Mouse (Mus musculus): Measurements from ENCODE around the gene B3gat1. TPM values are rescaled to one million over a fixed set of nuclear protein-coding genes. Genes with fewer than 3 reads are reported as not detected.

The B3gat1 gene
- polyA plus RNA-seq, 1 experiment: not detected

GRCm38 (mm10) chr9:26748893-26749292, 15.4 kb downstream of the B3gat1 start:
- Histone ChIP-seq H3K79me2 (ENCODE audit: control insufficient read depth, insufficient read depth) (no peaks in the 10 kb centered on the region), H3K27me3 (ENCODE audit: control insufficient read depth, insufficient read depth, insufficient read length) (no peaks in the 10 kb centered on the region), H3K79me3 (ENCODE audit: low read depth) (no peaks in the 10 kb centered on the region), H3ac (ENCODE audit: control insufficient read depth, insufficient read length, low read depth) (no peak overlapping the region), H3K36me3 (ENCODE audit: control insufficient read depth, insufficient read depth) (no peaks in the 10 kb centered on the region), H3K4me3 (ENCODE audit: insufficient read depth, poor library complexity, severe bottlenecking) (no peak overlapping the region)
- TF ChIP-seq FOSL1 (IDR thresholded peaks at IDR 0.05; ENCODE audit: insufficient read depth, low read length, poor library complexity, severe bottlenecking): no peak
- no peak for TF ChIP-seq MYOG (IDR thresholded peaks at IDR 0.05; ENCODE audit: control insufficient read depth, extremely low read depth, insufficient read length)
- TF ChIP-seq CTCF (IDR thresholded peaks at IDR 0.05; ENCODE audit: control insufficient read depth, insufficient read depth, insufficient read length): no peak

DNA sequence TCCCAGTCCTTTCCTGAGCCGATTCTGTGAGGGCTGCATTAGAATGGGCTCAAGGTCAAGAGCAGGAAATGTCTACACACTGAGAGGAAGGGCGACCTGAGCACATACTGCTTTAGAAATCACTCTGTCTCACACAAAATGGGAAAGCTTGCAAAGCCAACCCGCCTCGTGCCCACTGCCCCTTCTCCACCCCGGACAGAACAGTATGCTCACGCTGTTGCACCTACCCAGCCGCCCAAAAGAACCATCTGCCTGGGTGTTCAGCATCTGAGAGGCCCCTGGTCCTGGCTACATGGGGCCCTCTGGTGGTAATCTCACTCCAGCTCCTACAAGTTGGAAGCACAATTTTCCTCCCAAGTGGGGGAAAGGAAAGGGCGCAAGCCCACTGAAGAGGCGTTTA, 26.6 kb downstream of the B3gat1 start:
- H3K27me3 ChIP-seq (ENCODE audit: control insufficient read depth, insufficient read depth, insufficient read length): no peaks in the 10 kb centered on the region
- no peak overlapping the region for H3K4me3 ChIP-seq (ENCODE audit: insufficient read depth, poor library complexity, severe bottlenecking)
- H3K79me3 ChIP-seq (ENCODE audit: low read depth): no peaks in the 10 kb centered on the region
- H3K36me3 ChIP-seq (ENCODE audit: control insufficient read depth, insufficient read depth): no peaks in the 10 kb centered on the region
- no peak overlapping the region for H3ac ChIP-seq (ENCODE audit: control insufficient read depth, insufficient read length, low read depth)
- H3K79me2 ChIP-seq (ENCODE audit: control insufficient read depth, insufficient read depth): no peaks in the 10 kb centered on the region
- TF ChIP-seq CTCF (IDR thresholded peaks at IDR 0.05; ENCODE audit: control insufficient read depth, insufficient read depth, insufficient read length) (no peak), MAX (IDR thresholded peaks at IDR 0.05) (no peak), FOSL1 (IDR thresholded peaks at IDR 0.05; ENCODE audit: insufficient read depth, low read length, poor library complexity, severe bottlenecking) (no peak), MYOD1 (IDR thresholded peaks at IDR 0.05; ENCODE audit: control insufficient read depth, insufficient read length, low read depth) (no peak)

DNA sequence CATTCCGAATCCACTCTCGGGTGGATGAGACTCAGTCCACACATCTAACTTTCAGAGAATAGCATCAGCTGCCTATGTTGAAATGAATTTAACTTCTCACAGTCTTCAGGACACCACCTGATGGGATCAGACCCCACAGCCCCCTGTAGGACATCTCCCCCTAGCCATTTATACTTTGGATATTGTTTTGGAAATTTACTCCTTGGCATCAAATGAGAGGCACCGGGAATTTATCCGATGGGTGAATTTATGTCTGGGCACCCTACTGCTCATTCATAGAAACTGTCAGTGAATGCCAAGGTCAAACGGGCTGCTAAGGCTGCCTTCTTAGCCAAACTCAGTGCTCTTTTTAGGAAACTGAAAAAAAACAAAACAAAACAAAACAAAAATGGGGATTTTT, 27.0 kb downstream of the B3gat1 start:
- no peaks in the 10 kb centered on the region for H3K79me2 ChIP-seq (ENCODE audit: control insufficient read depth, insufficient read depth)
- no peak for TF ChIP-seq CEBPB (IDR thresholded peaks at IDR 0.05; ENCODE audit: low read depth)
- no peak for TF ChIP-seq USF1 (IDR thresholded peaks at IDR 0.05; ENCODE audit: low read depth)
- no peak for TF ChIP-seq MYOG (IDR thresholded peaks at IDR 0.05; ENCODE audit: control insufficient read depth, extremely low read depth, insufficient read length)
- no peak for TF ChIP-seq CTCF (IDR thresholded peaks at IDR 0.05; ENCODE audit: control insufficient read depth, insufficient read depth, insufficient read length)
- TF ChIP-seq MAX (IDR thresholded peaks at IDR 0.05): no peak
- no peak for TF ChIP-seq FOSL1 (IDR thresholded peaks at IDR 0.05; ENCODE audit: insufficient read depth, low read length, poor library complexity, severe bottlenecking)
- no peak for TF ChIP-seq MYOD1 (IDR thresholded peaks at IDR 0.05; ENCODE audit: control insufficient read depth, insufficient read length, low read depth)

GRCm38 (mm10) chr9:26762477-26762876, 28.9 kb downstream of the B3gat1 start:
- no peak overlapping the region for H3K4me3 ChIP-seq (ENCODE audit: insufficient read depth, poor library complexity, severe bottlenecking)
- no peaks in the 10 kb centered on the region for H3K27me3 ChIP-seq (ENCODE audit: control insufficient read depth, insufficient read depth, insufficient read length)
- H3ac ChIP-seq (ENCODE audit: control insufficient read depth, insufficient read length, low read depth): no peak overlapping the region
- no peaks in the 10 kb centered on the region for H3K36me3 ChIP-seq (ENCODE audit: control insufficient read depth, insufficient read depth)
- no peak for TF ChIP-seq FOSL1 (IDR thresholded peaks at IDR 0.05; ENCODE audit: insufficient read depth, low read length, poor library complexity, severe bottlenecking)
- no peak for TF ChIP-seq MAX (IDR thresholded peaks at IDR 0.05)
- no peak for TF ChIP-seq USF1 (IDR thresholded peaks at IDR 0.05; ENCODE audit: low read depth)
- TF ChIP-seq CTCF (IDR thresholded peaks at IDR 0.05; ENCODE audit: control insufficient read depth, insufficient read depth, insufficient read length): no peak
- no peak for TF ChIP-seq MYOG (IDR thresholded peaks at IDR 0.05; ENCODE audit: control insufficient read depth, extremely low read depth, insufficient read length)
- TF ChIP-seq MYOD1 (IDR thresholded peaks at IDR 0.05; ENCODE audit: control insufficient read depth, insufficient read length, low read depth): no peak
- no peak for TF ChIP-seq CEBPB (IDR thresholded peaks at IDR 0.05; ENCODE audit: low read depth)
- no peaks in the 10 kb centered on the region for H3K79me2 ChIP-seq (ENCODE audit: control insufficient read depth, insufficient read depth)
- no peaks in the 10 kb centered on the region for H3K79me3 ChIP-seq (ENCODE audit: low read depth)

More for the DNA sequence above, 27.0 kb downstream of the B3gat1 start:
- Histone ChIP-seq H3K36me3 (ENCODE audit: control insufficient read depth, insufficient read depth) (no peaks in the 10 kb centered on the region), H3K79me3 (ENCODE audit: low read depth) (no peaks in the 10 kb centered on the region), H3K4me3 (ENCODE audit: insufficient read depth, poor library complexity, severe bottlenecking) (no peak overlapping the region), H3K27me3 (ENCODE audit: control insufficient read depth, insufficient read depth, insufficient read length) (no peaks in the 10 kb centered on the region), H3ac (ENCODE audit: control insufficient read depth, insufficient read length, low read depth) (no peak overlapping the region)

GRCm38 (mm10) chr9:26768181-26768580, 34.7 kb downstream of the B3gat1 start:
- TF ChIP-seq MYOG (IDR thresholded peaks at IDR 0.05; ENCODE audit: control insufficient read depth, extremely low read depth, insufficient read length) (no peak), MAX (IDR thresholded peaks at IDR 0.05) (no peak), USF1 (IDR thresholded peaks at IDR 0.05; ENCODE audit: low read depth) (no peak), MYOD1 (IDR thresholded peaks at IDR 0.05; ENCODE audit: control insufficient read depth, insufficient read length, low read depth) (no peak), CTCF (IDR thresholded peaks at IDR 0.05; ENCODE audit: control insufficient read depth, insufficient read depth, insufficient read length) (no peak), FOSL1 (IDR thresholded peaks at IDR 0.05; ENCODE audit: insufficient read depth, low read length, poor library complexity, severe bottlenecking) (no peak), CEBPB (IDR thresholded peaks at IDR 0.05; ENCODE audit: low read depth) (no peak)
- Histone ChIP-seq H3K79me3 (ENCODE audit: low read depth) (no peaks in the 10 kb centered on the region), H3K4me3 (ENCODE audit: insufficient read depth, poor library complexity, severe bottlenecking) (no peak overlapping the region), H3K36me3 (ENCODE audit: control insufficient read depth, insufficient read depth) (no peaks in the 10 kb centered on the region), H3ac (ENCODE audit: control insufficient read depth, insufficient read length, low read depth) (no peak overlapping the region), H3K27me3 (ENCODE audit: control insufficient read depth, insufficient read depth, insufficient read length) (no peaks in the 10 kb centered on the region), H3K79me2 (ENCODE audit: control insufficient read depth, insufficient read depth) (no peaks in the 10 kb centered on the region)

DNA sequence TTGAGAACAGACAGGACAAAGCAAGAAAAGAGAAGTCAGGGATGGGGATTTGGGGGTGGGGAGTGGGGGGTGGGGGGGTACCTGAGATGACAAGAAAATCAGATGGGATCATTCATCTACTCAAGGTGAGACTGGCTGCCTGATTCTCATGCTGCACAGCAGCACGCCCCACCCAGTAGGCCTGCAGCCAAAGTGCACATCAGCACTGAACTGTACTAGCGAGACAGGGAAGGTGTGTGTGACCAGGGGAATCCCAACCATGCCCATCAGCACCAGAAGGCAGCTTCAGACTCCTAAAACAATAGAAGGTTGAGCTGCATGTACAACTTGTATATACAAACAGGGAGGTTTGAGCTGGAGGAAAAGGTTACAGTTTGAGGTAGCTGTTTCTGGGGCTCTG, 42.2 kb downstream of the B3gat1 start:
- no peak overlapping the region for H3K4me3 ChIP-seq (ENCODE audit: insufficient read depth, poor library complexity, severe bottlenecking)
- H3K79me2 ChIP-seq (ENCODE audit: control insufficient read depth, insufficient read depth): no peaks in the 10 kb centered on the region
- TF ChIP-seq CTCF (IDR thresholded peaks at IDR 0.05; ENCODE audit: control insufficient read depth, insufficient read depth, insufficient read length) (no peak), FOSL1 (IDR thresholded peaks at IDR 0.05; ENCODE audit: insufficient read depth, low read length, poor library complexity, severe bottlenecking) (no peak), CEBPB (IDR thresholded peaks at IDR 0.05; ENCODE audit: low read depth) (no peak), MYOD1 (IDR thresholded peaks at IDR 0.05; ENCODE audit: control insufficient read depth, insufficient read length, low read depth) (no peak), USF1 (IDR thresholded peaks at IDR 0.05; ENCODE audit: low read depth) (no peak), MYOG (IDR thresholded peaks at IDR 0.05; ENCODE audit: control insufficient read depth, extremely low read depth, insufficient read length) (no peak)
- H3K27me3 ChIP-seq (ENCODE audit: control insufficient read depth, insufficient read depth, insufficient read length): no peaks in the 10 kb centered on the region
- no peak overlapping the region for H3ac ChIP-seq (ENCODE audit: control insufficient read depth, insufficient read length, low read depth)
- no peaks in the 10 kb centered on the region for H3K79me3 ChIP-seq (ENCODE audit: low read depth)
- no peaks in the 10 kb centered on the region for H3K36me3 ChIP-seq (ENCODE audit: control insufficient read depth, insufficient read depth)

All from C2C12 (cell line).